Mouse (Mus musculus) spleen, adult 18-20 months (tissue): ENCODE measurements at regions not wholly inside any gene's neighbourhood (a gene's known extent, or its start where the extent isn't known, plus 50 kb on each side); places are given as distances from the start of the nearest gene placed in this dataset.

Source experiments
- DNase-seq, 2 experiments: peaks; one replicate each; pipeline ENCODE4 v3.0.0; 2022; ENCODE audit warnings: mixed read lengths in 2 of 2

- DNase-seq: no peak
These were observed 68.6 kb downstream of the Dad1 start for GRCm38 (mm10) chr14:54185265-54185830.

- no peak for DNase-seq
These were observed 70.0 kb downstream of the Dad1 start for GRCm38 (mm10) chr14:54183873-54184272.

GRCm38 (mm10) chr14:54182838-54183237, 71.1 kb downstream of the Dad1 start:
- DNase-seq: no peak

GRCm38 (mm10) chr14:54181306-54181705, 72.6 kb downstream of the Dad1 start:
- DNase-seq: no peak

- DNase-seq: no peak
These were observed 73.2 kb downstream of the Dad1 start for GRCm38 (mm10) chr14:54180754-54181153.

- no peak for DNase-seq
These were observed 73.6 kb downstream of the Dad1 start for GRCm38 (mm10) chr14:54180271-54180670.

- no peak for DNase-seq
These were observed 75.0 kb downstream of the Dad1 start for GRCm38 (mm10) chr14:54178856-54179255.

- no peak for DNase-seq
These were observed 77.4 kb downstream of the Dad1 start for GRCm38 (mm10) chr14:54176469-54176868.

- DNase-seq: no peak
These were observed 78.4 kb downstream of the Dad1 start for GRCm38 (mm10) chr14:54175476-54175875.

GRCm38 (mm10) chr14:54173316-54173715, 80.6 kb downstream of the Dad1 start:
- no peak for DNase-seq

GRCm38 (mm10) chr14:54169254-54169653, 84.7 kb downstream of the Dad1 start:
- DNase-seq: no peak

GRCm38 (mm10) chr14:54168414-54168931, 85.4 kb downstream of the Dad1 start:
- no peak for DNase-seq

- no peak for DNase-seq
These were observed 87.8 kb downstream of the Dad1 start for GRCm38 (mm10) chr14:54166057-54166456.

- no peak for DNase-seq
These were observed 89.0 kb downstream of the Dad1 start for GRCm38 (mm10) chr14:54164874-54165273.

GRCm38 (mm10) chr14:54161916-54162315, 92.0 kb downstream of the Dad1 start:
- DNase-seq: no peak

- DNase-seq: no peak
These were observed 92.7 kb downstream of the Dad1 start for GRCm38 (mm10) chr14:54161206-54161605.

GRCm38 (mm10) chr14:54159816-54160215, 94.1 kb downstream of the Dad1 start:
- DNase-seq: no peak

GRCm38 (mm10) chr14:54158214-54158965, 95.5 kb downstream of the Dad1 start:
- DNase-seq: no peak

- DNase-seq: no peak
These were observed 97.4 kb downstream of the Dad1 start for GRCm38 (mm10) chr14:54156536-54156935.

- DNase-seq: peak; percentile 41 to 71
These were observed 101.2 kb downstream of the Dad1 start for GRCm38 (mm10) chr14:54152485-54153235.

- no peak for DNase-seq
These were observed 102.0 kb downstream of the Dad1 start for GRCm38 (mm10) chr14:54151921-54152320.

GRCm38 (mm10) chr14:54151272-54151671, 102.6 kb downstream of the Dad1 start:
- no peak for DNase-seq

GRCm38 (mm10) chr14:54150221-54150620, 103.7 kb downstream of the Dad1 start:
- DNase-seq: no peak

- DNase-seq: no peak
These were observed 105.3 kb downstream of the Dad1 start for GRCm38 (mm10) chr14:54148626-54149025.
